Mouse (Mus musculus): ENCODE results near the gene Gatad2b. TPM values are rescaled to one million over a fixed set of nuclear protein-coding genes. Genes with fewer than 3 reads are reported as not detected.
"Not testable (repeated sequence)": the region's sequence is repeated elsewhere in the genome, so short reads cannot be mapped to it uniquely, and the experiment has no call there.

Gene Gatad2b
- polyA plus RNA-seq, 1 experiment from 2014 or later: 10.4 TPM

GRCm38 (mm10) chr3:90253174-90253573 is 39.8 kb upstream of the Gatad2b start:
- not testable (repeated sequence) for H3K27ac ChIP-seq (ENCODE audit: low read depth, low read length); H3K4me3 ChIP-seq (ENCODE audit: low read depth, low read length); H3K27me3 ChIP-seq (ENCODE audit: control insufficient read depth, insufficient read depth, low read length); DNase-seq (ENCODE audit: low spot score, missing footprints); H3K9me3 ChIP-seq (ENCODE audit: control insufficient read depth, low read length); H3K4me2 ChIP-seq; ATAC-seq (ENCODE audit: low FRiP score); H3K9ac ChIP-seq (ENCODE audit: low read length)
- WGBS: 100% methylated on average over 1 of the region's 1 CpGs
- Histone ChIP-seq H3K36me3 (ENCODE audit: control insufficient read depth, insufficient read depth, low read length) (peaks cover 12% of the 10 kb centered on the region), H3K4me1 (ENCODE audit: control insufficient read depth, insufficient read depth, low read length) (peaks cover 14% of the 10 kb centered on the region)

GRCm38 (mm10) chr3:90253653-90254418 is 39.1 kb upstream of the Gatad2b start, which contains the start of gene Crtc2:
Gene Crtc2 (plus strand): TSS chr3:90254163.
- peak within 1 kb of the TSS; percentile 90 for H3K4me2 ChIP-seq
- H3K9ac ChIP-seq (ENCODE audit: low read length): peak within 1 kb of the TSS; percentile 88
- no peaks in the 10 kb centered on the region for H3K27me3 ChIP-seq (ENCODE audit: control insufficient read depth, insufficient read depth, low read length)
- H3K36me3 ChIP-seq (ENCODE audit: control insufficient read depth, insufficient read depth, low read length): peaks cover 16% of the 10 kb centered on the region
- ATAC-seq (ENCODE audit: low FRiP score): peak; percentile 98
- no peaks in the 10 kb centered on the region for H3K9me3 ChIP-seq (ENCODE audit: control insufficient read depth, low read length)
- H3K27ac ChIP-seq (ENCODE audit: low read depth, low read length): peak within 1 kb of the TSS; percentile 78
- H3K4me3 ChIP-seq (ENCODE audit: low read depth, low read length): peak within 1 kb of the TSS; percentile 86
- H3K4me1 ChIP-seq (ENCODE audit: control insufficient read depth, insufficient read depth, low read length): peaks cover 9% of the 10 kb centered on the region
- 2% methylated on average over 39 of the region's 40 CpGs for WGBS
- peak; percentile 98 for DNase-seq (ENCODE audit: low spot score, missing footprints)

GRCm38 (mm10) chr3:90254419-90255193 is 38.4 kb upstream of the Gatad2b start:
- H3K27ac ChIP-seq (ENCODE audit: low read depth, low read length): peak overlapping the region; percentile 78
- peak overlapping the region; percentile 90 for H3K4me2 ChIP-seq
- no peaks in the 10 kb centered on the region for H3K9me3 ChIP-seq (ENCODE audit: control insufficient read depth, low read length)
- peak overlapping the region; percentile 86 for H3K4me3 ChIP-seq (ENCODE audit: low read depth, low read length)
- H3K27me3 ChIP-seq (ENCODE audit: control insufficient read depth, insufficient read depth, low read length): no peaks in the 10 kb centered on the region
- ATAC-seq (ENCODE audit: low FRiP score): peak; percentile 82
- H3K9ac ChIP-seq (ENCODE audit: low read length): peak overlapping the region; percentile 88
- WGBS: under 1% methylated on average over 41 of the region's 41 CpGs
- DNase-seq (ENCODE audit: low spot score, missing footprints): peak; percentile 94
- peaks cover 22% of the 10 kb centered on the region for H3K36me3 ChIP-seq (ENCODE audit: control insufficient read depth, insufficient read depth, low read length)
- H3K4me1 ChIP-seq (ENCODE audit: control insufficient read depth, insufficient read depth, low read length): peaks cover 8% of the 10 kb centered on the region

GRCm38 (mm10) chr3:90255194-90255565 is 37.8 kb upstream of the Gatad2b start:
- Histone ChIP-seq H3K9ac (ENCODE audit: low read length) (peak overlapping the region; percentile 88), H3K4me2 (peak overlapping the region; percentile 90), H3K36me3 (ENCODE audit: control insufficient read depth, insufficient read depth, low read length) (peaks cover 22% of the 10 kb centered on the region), H3K4me1 (ENCODE audit: control insufficient read depth, insufficient read depth, low read length) (peaks cover 8% of the 10 kb centered on the region), H3K27me3 (ENCODE audit: control insufficient read depth, insufficient read depth, low read length) (no peaks in the 10 kb centered on the region), H3K9me3 (ENCODE audit: control insufficient read depth, low read length) (no peaks in the 10 kb centered on the region), H3K27ac (ENCODE audit: low read depth, low read length) (no peak overlapping the region), H3K4me3 (ENCODE audit: low read depth, low read length) (peak overlapping the region; percentile 86)
- DNase-seq (ENCODE audit: low spot score, missing footprints) (no peak), ATAC-seq (ENCODE audit: low FRiP score) (no peak)
- 27% methylated on average over 2 of the region's 2 CpGs for WGBS

GRCm38 (mm10) chr3:90255784-90256353 is 37.1 kb upstream of the Gatad2b start:
- Histone ChIP-seq H3K4me3 (ENCODE audit: low read depth, low read length) (no peak overlapping the region), H3K4me1 (ENCODE audit: control insufficient read depth, insufficient read depth, low read length) (peaks cover 8% of the 10 kb centered on the region), H3K9me3 (ENCODE audit: control insufficient read depth, low read length) (no peaks in the 10 kb centered on the region), H3K9ac (ENCODE audit: low read length) (no peak overlapping the region), H3K36me3 (ENCODE audit: control insufficient read depth, insufficient read depth, low read length) (peaks cover 21% of the 10 kb centered on the region), H3K27me3 (ENCODE audit: control insufficient read depth, insufficient read depth, low read length) (no peaks in the 10 kb centered on the region), H3K4me2 (peak overlapping the region; percentile 90), H3K27ac (ENCODE audit: low read depth, low read length) (no peak overlapping the region)
- DNase-seq (ENCODE audit: low spot score, missing footprints) (peak; percentile 26), ATAC-seq (ENCODE audit: low FRiP score) (no peak)
- 93% methylated on average over 14 of the region's 14 CpGs for WGBS

GRCm38 (mm10) chr3:90256731-90257530 is 36.0 kb upstream of the Gatad2b start:
- DNase-seq (ENCODE audit: low spot score, missing footprints) (peak; percentile 12), ATAC-seq (ENCODE audit: low FRiP score) (no peak)
- Histone ChIP-seq H3K36me3 (ENCODE audit: control insufficient read depth, insufficient read depth, low read length) (peaks cover 23% of the 10 kb centered on the region), H3K27ac (ENCODE audit: low read depth, low read length) (no peak overlapping the region), H3K9ac (ENCODE audit: low read length) (no peak overlapping the region), H3K4me2 (no peak overlapping the region), H3K27me3 (ENCODE audit: control insufficient read depth, insufficient read depth, low read length) (no peaks in the 10 kb centered on the region), H3K4me1 (ENCODE audit: control insufficient read depth, insufficient read depth, low read length) (peaks cover 8% of the 10 kb centered on the region), H3K4me3 (ENCODE audit: low read depth, low read length) (no peak overlapping the region), H3K9me3 (ENCODE audit: control insufficient read depth, low read length) (no peaks in the 10 kb centered on the region)
- WGBS: 93% methylated on average over 19 of the region's 19 CpGs

- 93% methylated on average over 4 of the region's 4 CpGs for WGBS
- no peak overlapping the region for H3K4me2 ChIP-seq
- H3K9me3 ChIP-seq (ENCODE audit: control insufficient read depth, low read length): no peaks in the 10 kb centered on the region
- no peak overlapping the region for H3K27ac ChIP-seq (ENCODE audit: low read depth, low read length)
- ATAC-seq (ENCODE audit: low FRiP score): no peak
- peaks cover 31% of the 10 kb centered on the region for H3K36me3 ChIP-seq (ENCODE audit: control insufficient read depth, insufficient read depth, low read length)
- DNase-seq (ENCODE audit: low spot score, missing footprints): peak; percentile 17
- no peak overlapping the region for H3K9ac ChIP-seq (ENCODE audit: low read length)
- H3K4me3 ChIP-seq (ENCODE audit: low read depth, low read length): no peak overlapping the region
- H3K27me3 ChIP-seq (ENCODE audit: control insufficient read depth, insufficient read depth, low read length): no peaks in the 10 kb centered on the region
- peaks cover 8% of the 10 kb centered on the region for H3K4me1 ChIP-seq (ENCODE audit: control insufficient read depth, insufficient read depth, low read length)
Measured at GRCm38 (mm10) chr3:90258521-90258920, 34.5 kb upstream of the Gatad2b start.

GRCm38 (mm10) chr3:90263121-90263771 is 29.7 kb upstream of the Gatad2b start:
- no peaks in the 10 kb centered on the region for H3K27me3 ChIP-seq (ENCODE audit: control insufficient read depth, insufficient read depth, low read length)
- DNase-seq (ENCODE audit: low spot score, missing footprints): no peak
- H3K36me3 ChIP-seq (ENCODE audit: control insufficient read depth, insufficient read depth, low read length): peaks cover 28% of the 10 kb centered on the region
- no peak overlapping the region for H3K9ac ChIP-seq (ENCODE audit: low read length)
- no peak overlapping the region for H3K4me3 ChIP-seq (ENCODE audit: low read depth, low read length)
- H3K9me3 ChIP-seq (ENCODE audit: control insufficient read depth, low read length): no peaks in the 10 kb centered on the region
- 91% methylated on average over 5 of the region's 5 CpGs for WGBS
- no peak for ATAC-seq (ENCODE audit: low FRiP score)
- no peak overlapping the region for H3K27ac ChIP-seq (ENCODE audit: low read depth, low read length)
- H3K4me1 ChIP-seq (ENCODE audit: control insufficient read depth, insufficient read depth, low read length): peaks cover 11% of the 10 kb centered on the region
- H3K4me2 ChIP-seq: no peak overlapping the region
